Mouse (Mus musculus) E14TG2a.4 (cell line): ENCODE measurements around the gene Ppfia4.

Source experiments
- CTCF ChIP-seq: conservative IDR thresholded peaks from 2 replicates; pipeline ENCODE4 v1.5.1; 2014; ENCODE audit warnings: low read length
- POU5F1 ChIP-seq: IDR thresholded peaks from 2 replicates; pipeline ENCODE4 v1.6.1; 2014; ENCODE audit warnings: low read length, borderline replicate concordance

GRCm38 (mm10) chr1:134304940-134305339, 27.8 kb downstream of the Ppfia4 start:
- no peak for TF ChIP-seq CTCF
- no peak for TF ChIP-seq POU5F1
